Mouse (Mus musculus): Measurements from ENCODE around the gene Fbxw10. TPM values are rescaled to one million over a fixed set of nuclear protein-coding genes. Genes with fewer than 3 reads are reported as not detected.

Gene Fbxw10
- total RNA-seq, 2 experiments from 2014 or later, result 0.15 to 0.25 TPM

DNA sequence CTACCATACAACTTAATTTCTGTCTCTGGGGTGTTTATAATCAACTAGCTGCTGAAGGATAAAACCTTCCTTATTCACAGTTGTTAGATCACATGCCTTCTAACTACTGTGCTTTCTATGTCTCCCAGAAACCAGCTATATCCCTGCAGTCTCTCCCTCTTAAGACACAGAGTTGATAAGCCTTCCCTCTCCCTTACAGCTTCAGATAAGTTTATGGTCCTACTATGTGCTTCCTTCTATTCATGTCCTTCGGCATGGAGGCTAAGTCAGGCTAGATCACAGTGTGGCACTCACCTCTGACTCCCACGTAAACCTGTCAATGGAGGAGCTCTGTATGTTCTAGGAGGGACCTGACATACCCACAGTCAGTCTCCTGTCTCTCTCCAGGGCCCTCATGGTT, 16.5 kb upstream of the Fbxw10 start:
- intact Hi-C loops (cut with DNase I), result no loop called here
- DNase-seq, result no peak

DNA sequence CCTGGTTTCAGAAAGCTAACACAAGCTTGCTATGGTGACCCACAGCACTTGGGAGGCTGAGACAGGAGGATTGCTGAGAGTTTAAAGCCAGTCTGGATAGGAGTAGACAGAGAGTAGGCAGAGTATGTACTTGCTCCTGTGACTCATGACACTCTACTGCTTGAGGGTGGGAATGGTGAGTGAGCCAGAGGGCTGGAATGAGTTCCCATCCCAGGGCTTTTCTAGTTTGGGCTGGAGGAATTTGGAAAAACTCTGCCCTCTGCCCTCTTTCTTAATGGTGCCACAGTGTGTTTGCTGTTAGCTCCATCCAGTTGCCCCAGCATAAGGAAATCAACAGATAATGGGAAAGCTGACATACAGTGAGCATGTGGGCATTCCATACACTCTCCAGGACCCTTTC, 15.0 kb upstream of the Fbxw10 start:
- no peak for DNase-seq
- intact Hi-C loops (cut with DNase I), result no loop called here

DNA sequence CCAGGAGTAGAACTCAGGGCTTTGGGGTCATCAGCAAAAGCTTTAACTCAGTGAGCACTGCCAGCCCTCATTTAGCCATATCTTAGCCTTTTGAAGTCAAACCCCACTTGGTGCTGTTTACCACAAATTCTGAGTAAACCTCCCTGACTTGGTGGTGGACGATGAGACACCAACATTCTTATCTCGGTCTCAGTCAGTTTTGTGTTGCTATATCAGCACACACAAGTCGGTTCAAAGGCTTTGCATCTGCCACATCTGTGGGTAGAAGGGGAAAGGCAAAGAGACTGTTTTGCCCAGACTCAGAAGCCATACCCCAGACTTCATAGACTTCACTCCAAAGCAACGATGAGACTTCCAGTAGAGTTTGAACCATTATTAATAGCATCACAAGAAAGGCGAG, 2.3 kb upstream of the Fbxw10 start:
- intact Hi-C loops (cut with DNase I), result no loop called here
- no peak for DNase-seq

DNA sequence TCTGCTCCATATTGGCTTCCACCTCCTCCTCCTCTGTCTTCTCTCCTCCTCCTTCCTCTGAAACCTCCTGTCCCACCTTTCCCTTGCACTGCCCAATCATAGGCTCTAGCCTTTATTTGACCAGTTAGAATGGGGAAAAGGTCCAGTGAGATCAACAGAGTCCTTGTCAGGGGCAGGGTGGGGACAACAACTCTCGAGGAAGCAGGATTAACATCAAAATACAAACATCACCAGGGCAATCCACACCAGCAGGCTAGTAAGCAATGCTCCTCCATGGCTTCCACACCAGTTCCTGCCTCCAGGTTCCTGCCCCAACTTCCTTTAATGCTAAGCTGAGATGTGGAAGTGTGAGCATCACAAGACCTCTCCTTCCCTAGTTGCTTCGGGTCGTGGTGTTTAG, 1.1 kb upstream of the Fbxw10 start:
- intact Hi-C loops (cut with DNase I), result no loop called here
- DNase-seq, result no peak

DNA sequence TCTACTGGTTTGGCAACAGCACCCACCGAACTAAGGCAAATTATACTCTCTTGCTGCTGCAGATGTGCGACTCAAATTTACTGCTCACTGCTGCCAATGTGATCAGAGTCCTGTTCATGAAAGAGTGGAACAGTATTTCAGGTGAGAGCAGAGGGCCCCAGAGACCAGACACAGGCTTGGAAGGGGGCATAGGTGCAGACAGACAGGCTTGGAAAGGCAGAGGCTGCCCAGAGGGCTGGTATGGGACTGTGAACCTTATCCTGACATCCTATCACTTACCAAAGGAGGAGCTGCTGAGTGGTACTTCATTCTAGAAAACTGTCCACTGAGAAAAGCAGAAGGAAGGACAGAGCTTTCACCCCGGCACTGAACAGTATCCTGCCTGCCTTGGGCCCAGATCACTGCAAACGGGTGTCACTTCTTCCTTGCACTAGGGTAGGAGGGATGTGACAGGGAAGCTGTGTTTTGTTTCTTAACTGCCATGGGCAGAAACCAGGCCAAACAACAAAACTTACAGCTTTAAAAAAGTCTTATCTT, 854 bp downstream of the Fbxw10 start:
- DNase-seq, result no peak
- intact Hi-C loops (cut with DNase I), result loop anchor here (2.0 kb wide), 1 partner anchor 91 kb away; no protein-coding TSS in a partner anchor

DNA sequence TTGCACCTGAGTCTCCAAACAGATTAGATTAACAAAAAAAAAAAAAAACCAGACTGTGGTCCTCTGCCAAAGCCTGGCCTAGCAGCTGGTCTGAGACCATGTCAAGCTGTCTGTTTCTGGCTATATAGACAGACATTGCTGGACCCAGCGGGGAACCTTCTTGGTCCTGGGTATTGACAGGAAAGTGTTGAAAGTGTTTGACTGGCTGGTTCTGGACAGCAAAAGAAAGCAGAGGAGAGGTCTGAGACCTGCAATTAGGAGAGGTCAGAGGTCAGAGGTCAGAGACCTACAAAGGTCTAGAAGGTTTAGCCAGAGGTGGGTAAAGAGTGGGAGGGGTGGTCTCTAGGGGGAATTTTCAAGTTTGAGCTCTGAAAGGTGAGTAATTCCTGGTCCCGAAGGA, 1.4 kb downstream of the Fbxw10 start:
- intact Hi-C loops (cut with DNase I), result loop anchor here (2.0 kb wide), 1 partner anchor 92 kb away; no protein-coding TSS in a partner anchor

DNA sequence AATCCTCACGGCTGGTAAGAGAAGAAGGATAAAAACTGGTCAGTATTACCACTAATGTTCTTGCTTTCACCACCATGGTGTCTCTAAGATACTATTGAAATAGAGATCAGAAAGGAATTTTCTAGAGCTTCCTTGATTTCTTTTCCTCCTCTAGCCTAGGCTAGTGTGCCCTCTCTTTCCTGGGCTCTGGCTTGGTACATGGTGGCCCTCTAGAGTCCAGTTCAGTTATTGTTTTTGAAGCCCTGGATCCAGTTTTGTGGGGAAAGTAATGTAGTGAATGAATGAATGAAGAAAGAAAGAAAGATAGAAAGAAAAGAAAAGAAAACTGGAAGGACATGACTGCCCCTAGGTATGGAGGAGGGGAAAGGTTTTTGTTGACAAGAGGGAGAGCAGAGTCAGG, 4.3 kb downstream of the Fbxw10 start:
- intact Hi-C loops (cut with DNase I), result no loop called here
- DNase-seq, result no peak

More for the DNA sequence above, 1.4 kb downstream of the Fbxw10 start:
- no peak for DNase-seq

DNA sequence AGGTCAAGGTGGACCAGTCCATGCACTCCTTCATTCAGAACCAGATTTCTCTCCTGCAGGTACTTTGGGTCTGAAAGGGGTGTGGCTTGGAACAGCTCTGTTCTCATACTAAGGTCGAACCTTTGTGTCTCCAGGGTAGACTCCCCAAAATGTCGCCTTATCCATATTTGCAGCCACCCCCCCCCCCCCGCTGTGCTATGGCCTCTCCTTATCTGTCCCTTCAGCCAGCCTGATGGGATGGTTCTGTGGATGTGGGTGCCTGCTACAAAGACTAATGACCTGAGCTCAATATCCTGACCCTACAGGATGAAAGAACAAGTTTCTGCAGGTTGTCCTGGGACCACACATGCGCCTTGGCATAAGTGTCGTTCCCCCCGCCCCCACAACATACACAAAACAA, 6.5 kb downstream of the Fbxw10 start:
- intact Hi-C loops (cut with DNase I), result no loop called here
- DNase-seq, result no peak

DNA sequence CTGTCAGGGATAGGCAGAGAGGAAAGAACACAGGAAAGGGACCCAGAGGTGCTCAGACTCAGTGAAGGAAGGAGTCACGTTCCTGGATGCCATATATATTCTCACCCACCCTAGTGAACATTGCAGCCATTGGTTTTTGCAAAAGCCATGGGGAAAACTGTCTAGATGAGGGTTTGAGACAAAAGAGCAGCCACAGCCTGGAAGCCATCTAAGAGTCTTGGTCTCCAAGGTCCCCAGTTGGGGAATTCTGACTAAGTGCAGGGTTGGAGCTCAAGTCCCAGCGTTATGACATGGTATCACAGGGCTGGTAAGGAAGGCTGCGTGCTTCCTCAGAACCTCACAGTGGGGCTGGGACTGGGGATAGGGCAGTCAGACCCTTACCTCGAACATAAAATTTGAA, 18.7 kb downstream of the Fbxw10 start:
- no peak for DNase-seq
- intact Hi-C loops (cut with DNase I), result no loop called here

DNA sequence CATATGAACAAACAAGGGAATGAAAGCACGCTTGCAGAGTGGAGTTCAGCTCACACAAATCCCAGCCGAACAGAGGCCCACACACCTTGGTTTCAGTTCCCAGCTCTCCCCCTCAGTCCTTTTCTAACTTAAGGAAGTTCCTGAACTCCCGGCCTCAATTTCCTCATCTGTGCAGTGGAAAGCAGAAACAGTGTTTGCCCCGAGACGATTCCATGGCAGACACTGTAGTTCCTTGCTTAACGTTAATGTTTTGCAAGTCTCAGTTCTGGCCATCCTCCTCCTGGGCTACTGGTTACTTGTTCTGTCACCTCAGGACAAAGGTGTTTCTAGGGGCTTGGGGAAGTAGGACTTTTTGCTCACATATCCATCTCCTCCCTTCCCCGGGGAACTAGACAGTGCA, 19.8 kb downstream of the Fbxw10 start:
- no peak for DNase-seq
- intact Hi-C loops (cut with DNase I), result no loop called here

DNA sequence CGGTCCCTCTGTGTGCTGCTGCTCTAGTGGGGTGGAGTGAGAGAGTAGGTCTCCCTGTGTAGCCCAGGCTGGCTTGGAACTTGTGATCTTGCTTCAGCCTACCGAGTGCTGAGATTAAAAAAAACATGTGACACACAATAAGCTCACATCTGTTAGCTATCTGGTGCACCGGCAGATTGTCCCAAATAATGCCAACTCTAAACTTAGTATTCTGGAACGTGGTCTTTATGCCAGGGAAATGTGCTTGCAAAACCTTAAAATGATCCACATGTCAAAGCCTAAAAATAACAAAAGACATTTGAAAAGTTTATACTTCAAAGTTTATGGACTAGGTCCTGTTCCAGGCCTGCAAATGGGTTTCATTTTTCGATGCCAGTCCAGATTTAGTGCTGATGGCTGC, 22.3 kb downstream of the Fbxw10 start:
- DNase-seq, result no peak
- intact Hi-C loops (cut with DNase I), result no loop called here

DNA sequence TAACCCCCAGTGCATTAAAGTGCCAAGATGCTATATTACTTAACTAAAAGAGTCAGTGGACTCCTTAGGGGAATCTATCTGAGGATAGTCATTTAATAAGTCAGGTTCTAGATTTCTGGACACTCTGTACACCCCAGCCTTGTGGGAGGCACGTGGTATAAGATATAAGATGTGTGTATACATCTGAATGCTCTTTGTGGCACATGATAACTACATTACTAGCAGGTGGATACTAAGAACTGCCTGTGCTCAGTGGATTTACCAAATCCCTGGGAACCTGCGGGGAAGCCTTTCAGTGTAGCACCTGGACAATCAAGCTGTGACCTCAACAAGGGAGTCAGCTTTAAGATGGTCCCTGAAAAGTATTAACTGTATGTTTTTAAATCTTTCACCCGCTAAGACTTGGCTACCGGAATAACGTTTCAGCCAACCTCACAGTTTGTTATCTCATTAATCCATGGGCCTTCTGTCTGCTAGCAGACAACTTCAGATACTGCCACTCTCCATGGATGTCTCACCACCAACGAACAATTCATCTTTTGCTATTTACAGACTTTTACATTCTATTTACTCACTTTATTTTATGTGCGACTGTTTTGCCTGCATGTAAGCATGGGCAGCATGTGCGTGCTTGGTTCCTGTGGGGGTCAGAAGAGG, 23.0 kb downstream of the Fbxw10 start:
- DNase-seq, result no peak
- intact Hi-C loops (cut with DNase I), result no loop called here

DNA sequence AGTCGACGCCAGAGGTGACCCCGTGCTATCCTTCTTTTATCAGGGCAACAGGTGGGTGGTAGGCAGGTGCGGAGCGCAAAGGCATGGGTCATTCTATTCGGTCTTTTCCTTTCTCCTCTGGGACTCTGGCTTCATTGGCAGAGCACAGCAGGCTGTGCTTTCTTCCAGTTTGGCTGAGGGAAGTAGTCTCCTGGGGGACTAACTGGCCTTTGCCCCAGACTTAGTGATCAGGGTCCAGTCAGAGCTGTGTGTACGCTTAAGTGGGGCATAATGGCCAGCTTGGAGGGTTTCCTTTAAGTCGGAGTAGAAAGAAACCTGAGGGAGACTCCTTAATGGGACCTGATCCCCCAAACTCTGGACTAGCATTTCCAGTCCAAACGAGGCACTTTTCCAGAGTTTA, 26.6 kb downstream of the Fbxw10 start:
- intact Hi-C loops (cut with DNase I), result no loop called here
- no peak for DNase-seq

DNA sequence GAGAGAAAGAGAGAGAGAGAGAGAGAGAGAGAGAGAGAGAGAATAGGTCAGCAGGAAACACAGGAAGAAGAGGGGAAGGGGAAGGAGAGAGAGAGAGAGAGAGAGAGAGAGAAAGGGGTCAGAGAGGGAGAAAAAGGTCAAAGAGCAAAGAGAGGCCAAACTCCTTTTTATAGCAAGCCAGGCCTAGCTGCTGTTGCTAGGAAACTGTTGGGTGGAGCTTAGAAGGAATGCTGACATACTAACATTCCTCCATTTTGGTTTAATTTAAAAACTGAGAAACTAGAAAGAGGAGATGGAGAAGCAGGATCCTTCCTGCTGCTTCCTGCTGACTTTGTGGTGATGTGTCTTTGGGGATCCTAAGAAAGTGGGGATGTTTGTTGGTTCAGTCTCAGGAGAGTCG, 28.8 kb downstream of the Fbxw10 start:
- intact Hi-C loops (cut with DNase I), result no loop called here
- no peak for DNase-seq

DNA sequence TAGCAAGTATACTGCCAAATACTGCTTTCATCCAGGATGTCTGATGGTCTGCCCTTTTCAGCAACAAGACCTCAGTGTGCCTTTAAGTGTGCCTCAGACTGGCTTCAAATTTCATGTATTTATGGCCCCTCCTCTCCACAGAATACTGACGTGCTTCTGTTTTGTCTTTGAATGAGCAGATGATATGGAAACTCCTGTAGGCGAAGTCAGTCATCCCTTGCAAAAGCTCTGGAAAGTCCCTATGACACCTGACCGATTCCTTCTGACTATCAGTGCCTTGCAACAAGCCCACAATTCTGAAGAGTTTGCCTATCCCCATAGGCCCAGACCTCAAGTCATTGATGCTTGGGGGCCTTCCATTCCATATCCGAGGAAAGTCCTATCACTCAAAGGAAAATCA, 29.6 kb downstream of the Fbxw10 start:
- intact Hi-C loops (cut with DNase I), result no loop called here
- DNase-seq, result no peak

DNA sequence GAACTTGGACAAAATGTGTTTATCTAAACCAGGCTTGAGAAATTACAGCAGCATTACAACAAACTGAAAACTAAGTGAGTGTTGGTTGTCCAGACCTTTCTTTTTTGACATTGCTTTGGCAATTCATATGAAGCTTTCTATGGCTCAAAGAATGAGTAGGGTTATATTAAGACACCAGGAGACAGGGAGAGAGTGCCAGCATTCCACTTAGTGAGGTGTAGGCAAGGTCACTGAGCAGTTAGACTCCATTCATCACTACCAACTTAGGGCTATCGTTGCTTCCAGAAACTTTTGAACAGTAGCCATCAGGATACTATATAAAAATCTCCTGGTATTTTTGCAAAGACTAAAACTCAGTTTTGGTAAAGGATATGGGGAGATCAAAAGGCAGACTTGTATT, 30.5 kb downstream of the Fbxw10 start:
- intact Hi-C loops (cut with DNase I), result no loop called here
- no peak for DNase-seq

DNA sequence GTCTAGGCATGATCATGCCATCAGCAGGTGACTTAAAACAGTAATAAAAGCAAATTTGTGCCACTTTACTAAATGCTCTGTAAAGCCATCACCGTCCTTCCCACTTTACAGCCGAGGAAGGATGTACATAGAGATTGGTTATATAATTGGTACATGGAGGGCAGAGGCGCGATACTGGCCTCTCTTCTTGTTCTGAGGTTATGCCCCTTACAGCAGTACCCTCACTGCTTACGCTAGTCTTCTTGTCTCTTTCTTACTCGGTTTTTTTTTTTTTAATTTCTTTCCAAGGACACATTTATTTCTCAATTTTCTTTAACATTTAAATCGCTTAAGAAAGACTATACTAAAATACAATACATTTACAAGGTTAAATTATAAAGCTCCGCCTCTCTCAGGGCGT, 31.9 kb downstream of the Fbxw10 start:
- intact Hi-C loops (cut with DNase I), result no loop called here
- DNase-seq, result no peak

DNA sequence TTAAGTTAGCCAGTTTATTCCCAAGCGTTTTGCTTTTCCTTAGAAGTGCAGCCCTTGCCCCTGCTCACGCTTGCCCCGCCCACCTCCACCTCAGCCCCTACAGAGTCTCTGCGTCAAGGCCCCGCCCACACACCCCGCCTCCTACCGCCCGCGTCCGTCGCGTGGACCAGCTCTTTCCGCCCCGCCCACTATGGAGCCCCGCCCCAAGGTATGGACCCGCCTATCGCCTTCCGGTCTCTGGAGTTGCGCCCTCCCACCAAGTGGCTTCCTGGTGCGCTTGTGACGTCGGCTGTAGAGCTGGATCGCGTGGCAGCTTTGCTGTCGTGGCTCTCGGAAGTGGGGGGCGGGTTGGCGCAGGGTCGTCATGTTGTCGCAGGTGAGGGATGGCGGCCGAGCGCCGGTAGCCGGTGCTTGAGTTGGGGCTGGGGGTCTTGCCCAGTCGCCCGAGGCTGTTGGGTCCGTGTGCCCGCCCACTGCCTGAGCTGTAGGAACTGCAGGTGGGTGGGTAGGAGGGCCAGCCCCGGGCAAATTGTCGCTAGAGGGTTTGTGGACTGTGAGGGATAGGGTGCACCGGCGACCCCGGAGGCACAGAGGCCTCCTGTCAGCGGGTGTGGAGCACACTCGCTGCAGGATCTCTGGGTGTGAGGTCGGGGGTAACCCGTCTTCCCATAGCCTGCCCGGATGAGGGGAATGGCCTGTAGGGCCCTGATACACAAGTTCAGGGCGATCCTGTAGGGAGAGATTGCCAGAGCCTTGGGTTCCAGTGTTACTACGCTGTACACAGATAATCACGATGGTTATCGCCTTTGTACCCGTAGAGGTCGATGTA, 32.6 kb downstream of the Fbxw10 start, which contains the start of gene Tvp23b:
Gene Tvp23b, plus strand, starts transcription at position 236 of the 829 bp plus-strand sequence.
- intact Hi-C loops (cut with DNase I), result no loop called here
- DNase-seq, result peak; percentile 97 to 99

DNA sequence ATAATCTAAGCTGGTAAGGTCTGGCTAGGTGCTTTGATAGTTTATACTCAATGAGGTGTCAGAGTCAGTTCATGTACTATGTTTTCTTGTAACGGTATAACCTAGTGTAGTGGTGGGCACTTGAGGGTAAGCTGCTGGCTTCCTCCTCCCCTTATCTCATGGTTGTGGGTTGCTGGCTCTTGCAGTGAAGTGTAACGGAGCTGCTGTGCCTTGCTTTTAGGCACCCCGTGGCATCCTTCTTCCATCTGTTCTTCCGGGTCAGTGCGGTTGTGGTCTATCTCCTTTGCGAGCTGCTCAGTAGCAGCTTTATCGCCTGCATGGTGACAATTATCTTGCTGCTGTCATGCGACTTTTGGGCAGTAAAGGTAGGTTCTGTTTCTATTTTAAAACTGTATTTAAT, 36.5 kb downstream of the Fbxw10 start:
- intact Hi-C loops (cut with DNase I), result no loop called here
- no peak for DNase-seq

DNA sequence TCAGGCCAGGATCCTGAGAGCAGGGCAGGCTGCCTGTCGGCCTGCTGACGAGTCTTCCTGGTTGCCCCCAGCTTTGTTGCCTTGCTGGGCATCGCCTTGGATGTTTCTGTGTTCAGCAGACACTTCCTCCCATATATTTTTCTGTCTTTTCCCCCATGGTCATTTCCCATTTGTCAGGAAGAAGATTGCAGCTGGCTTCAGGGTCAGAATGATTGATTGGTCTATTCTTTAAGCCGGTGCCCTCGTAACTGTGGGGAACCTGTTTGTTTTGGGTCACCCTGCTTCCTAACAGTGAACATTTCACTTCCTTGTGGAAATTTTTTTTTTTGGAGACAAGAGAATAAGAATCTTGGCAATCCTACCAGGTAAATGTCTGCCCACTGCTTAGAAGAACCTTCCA, 38.5 kb downstream of the Fbxw10 start:
- intact Hi-C loops (cut with DNase I), result no loop called here
- no peak for DNase-seq

DNA sequence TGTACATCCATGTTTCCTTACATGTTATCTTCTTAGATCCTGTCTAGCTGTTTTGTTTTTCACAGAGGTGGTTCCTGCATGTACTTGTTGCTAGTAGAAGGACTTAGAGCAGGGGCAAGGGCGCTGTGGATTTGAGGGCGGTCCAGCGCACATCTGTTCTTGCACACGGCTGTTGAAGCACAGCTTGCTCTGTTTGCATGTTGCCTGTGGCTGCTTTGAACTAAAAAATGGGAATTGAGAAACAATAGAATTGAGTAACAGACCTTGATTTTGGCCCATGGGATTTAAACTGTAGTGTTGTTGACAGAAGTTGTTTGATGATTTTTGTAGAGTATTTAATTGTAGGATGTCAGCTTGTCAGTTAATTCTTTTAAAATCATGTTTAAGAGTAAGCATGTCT, 43.9 kb downstream of the Fbxw10 start:
- intact Hi-C loops (cut with DNase I), result no loop called here
- DNase-seq, result no peak

DNA sequence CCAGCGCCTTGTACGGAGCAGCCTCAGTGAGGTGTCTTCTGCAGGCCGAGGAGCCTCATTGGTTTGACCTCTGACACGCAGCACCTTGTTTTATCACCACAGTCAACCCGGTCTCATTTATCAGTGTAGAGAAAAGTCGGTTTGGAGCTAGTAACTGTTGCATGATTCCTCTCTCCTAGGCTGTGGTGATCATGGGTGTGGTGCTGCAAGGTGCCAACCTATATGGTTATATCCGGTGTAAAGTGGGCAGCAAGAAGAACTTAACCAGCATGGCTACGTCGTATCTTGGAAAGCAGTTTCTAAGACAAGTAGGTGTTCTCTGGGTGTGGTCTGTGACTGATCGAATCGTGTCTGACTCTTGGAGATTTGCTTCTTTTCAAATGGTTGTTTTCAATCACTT, 44.9 kb downstream of the Fbxw10 start:
- intact Hi-C loops (cut with DNase I), result no loop called here
- DNase-seq, result no peak

Measured in gastrocnemius, postnatal 36 days (tissue).